Mouse (Mus musculus): ENCODE results near the gene Epn2.

GRCm38 (mm10) chr11:61477566-61478508, 101.7 kb downstream of the Epn2 start:
- TF ChIP-seq CTCF (IDR thresholded peaks at IDR 0.05; ENCODE audit: borderline replicate concordance, insufficient read depth, low read depth, low read length) (no peak), POLR2A (IDR thresholded peaks at IDR 0.05; ENCODE audit: borderline replicate concordance, insufficient read depth, low read length) (no peak)
